Mouse (Mus musculus): ENCODE data around the gene Exoc3l.

- TF ChIP-seq POLR2A (IDR thresholded peaks at IDR 0.05; ENCODE audit: control insufficient read depth, low read depth, low read length): no peak
- TF ChIP-seq CTCF (IDR thresholded peaks at IDR 0.05; ENCODE audit: control insufficient read depth, insufficient read depth, insufficient replicate concordance, low read depth, low read length): no peak
Measured at GRCm38 (mm10) chr8:105292471-105292870, 3.4 kb downstream of the Exoc3l start.
